Mouse (Mus musculus) brain, embryonic 14.5 days (tissue): ENCODE measurements around the gene Capn8. TPM values are rescaled to one million over a fixed set of nuclear protein-coding genes. Genes with fewer than 3 reads are reported as not detected.
A peak's percentile ranks its signal among the peaks of the same experiment; 100 is the strongest.

ENCODE experiments used
- DNase-seq: peaks from one replicate; pipeline ENCODE4 v3.0.0-alpha.2; 2011; ENCODE audit warnings: low read depth
- CTCF ChIP-seq: fragments of 200-500 bp; IDR thresholded peaks from 2 replicates; pipeline ENCODE4 v1.5.1; 2012; ENCODE audit warnings: inconsistent platforms, mild to moderate bottlenecking, moderate library complexity, borderline replicate concordance; ENCODE audit not compliant: insufficient read depth, insufficient read length; ENCODE audit errors: extremely low read depth
- POLR2A ChIP-seq: fragments of 200-500 bp; IDR thresholded peaks from 2 replicates; pipeline ENCODE4 v1.6.1; 2012; ENCODE audit warnings: mild to moderate bottlenecking, inconsistent platforms, borderline replicate concordance; ENCODE audit not compliant: poor library complexity, insufficient read depth, insufficient read length, severe bottlenecking; ENCODE audit errors: extremely low read depth
- polyA plus RNA-seq: library from polyadenylated mRNA; depleted of rRNA; stranded (reverse); fragments of >200 nt; gene quantifications from 2 replicates; pipeline ENCODE4 v1.2.3, GENCODE M21; 2012; rRNA removed

Gene Capn8
- 0.11 and 0.13 TPM in 2 replicates for polyA plus RNA-seq

DNA sequence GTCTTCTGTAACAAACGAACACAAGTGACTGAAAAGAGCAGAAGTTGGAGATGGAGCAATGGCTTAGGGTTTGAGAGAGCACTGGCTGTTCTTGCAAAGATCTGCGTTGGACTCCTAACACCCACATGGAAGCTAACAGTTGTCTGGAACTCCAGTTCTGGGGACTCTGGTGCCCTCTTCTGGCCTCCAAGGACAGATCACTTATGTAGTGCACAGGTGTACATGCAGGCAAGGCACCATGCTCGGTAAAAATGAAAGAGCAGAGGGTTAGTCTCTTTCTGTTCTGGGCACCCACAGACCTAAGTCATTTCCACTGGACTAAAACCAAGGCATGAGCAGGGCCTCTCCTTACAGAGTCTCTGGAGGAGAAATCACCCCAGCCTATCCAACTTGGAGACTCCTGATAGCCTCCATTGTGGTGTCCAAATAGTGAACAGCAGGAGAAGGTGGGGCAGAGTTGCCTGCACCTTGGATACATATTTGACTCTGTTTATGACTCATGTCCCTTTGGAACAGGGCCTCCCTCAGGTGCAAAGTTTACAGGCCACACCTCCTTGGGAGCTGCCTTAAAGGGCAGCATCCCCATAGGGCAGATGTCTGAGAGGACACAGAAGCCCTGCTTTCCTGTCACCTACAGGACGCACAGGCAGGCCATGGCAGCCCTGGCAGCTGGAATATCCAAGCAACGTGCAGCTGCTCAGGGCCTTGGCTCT lies at the start of gene Capn8:
Capn8 (plus strand) TSS at position 600 of the 713 bp plus-strand sequence.
- TF ChIP-seq POLR2A (no peak), CTCF (peak; percentile 44; the same call in 1 of the 2 replicates)

DNA sequence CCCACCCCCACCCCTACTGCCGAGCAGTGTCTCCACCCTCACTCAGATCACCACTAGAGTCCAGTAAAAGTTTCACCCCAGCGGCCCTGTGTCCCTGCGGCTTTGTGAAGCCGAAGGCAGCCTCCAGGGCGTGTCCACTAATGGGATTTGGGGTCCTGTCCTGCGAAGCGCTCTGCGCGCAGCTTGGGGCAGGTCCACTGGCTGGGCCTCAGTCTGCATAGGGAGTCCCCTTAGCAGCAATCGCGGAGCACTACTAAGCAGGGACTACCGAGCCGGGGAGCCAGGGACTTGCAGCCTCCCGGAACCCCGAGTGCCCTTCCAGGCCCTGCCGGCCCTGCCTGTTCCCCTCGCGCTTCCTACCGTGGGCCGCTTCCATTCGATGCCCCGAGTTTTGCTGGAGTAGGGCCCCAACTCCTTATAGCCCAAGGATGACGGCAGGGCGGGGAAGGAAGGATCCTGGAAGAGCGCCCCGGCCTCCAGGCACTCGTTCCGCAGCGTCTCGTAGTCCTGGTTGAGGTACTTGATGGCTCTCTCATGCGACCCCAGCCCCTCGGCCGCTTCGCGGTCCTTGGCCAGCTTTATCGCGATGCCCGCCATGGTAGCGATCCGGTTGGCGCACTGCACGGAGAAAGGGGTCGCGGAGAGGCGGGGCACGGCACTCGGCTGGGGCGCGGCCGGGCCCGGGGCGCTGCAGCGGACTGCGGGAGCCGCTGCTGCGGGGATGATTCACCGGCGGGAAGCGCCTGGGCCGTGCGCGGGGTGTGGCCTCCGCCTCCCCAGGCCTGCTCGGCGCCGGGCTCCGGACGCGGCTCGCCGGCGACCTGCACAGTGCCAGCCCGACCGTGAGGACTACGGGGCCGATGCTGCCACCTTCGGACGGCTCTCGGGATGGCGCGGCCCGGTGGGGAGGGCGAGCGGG lies 47.8 kb upstream of the Capn8 start, which contains the start of gene Capn2:
Capn2 (minus strand) TSS at position 851 of the 919 bp plus-strand sequence.
- DNase-seq: peak; percentile 86
- TF ChIP-seq POLR2A (peak; percentile 81), CTCF (peak; percentile 43)

More for the DNA sequence above, at the start of gene Capn8:
- DNase-seq: peak; percentile 33

DNA sequence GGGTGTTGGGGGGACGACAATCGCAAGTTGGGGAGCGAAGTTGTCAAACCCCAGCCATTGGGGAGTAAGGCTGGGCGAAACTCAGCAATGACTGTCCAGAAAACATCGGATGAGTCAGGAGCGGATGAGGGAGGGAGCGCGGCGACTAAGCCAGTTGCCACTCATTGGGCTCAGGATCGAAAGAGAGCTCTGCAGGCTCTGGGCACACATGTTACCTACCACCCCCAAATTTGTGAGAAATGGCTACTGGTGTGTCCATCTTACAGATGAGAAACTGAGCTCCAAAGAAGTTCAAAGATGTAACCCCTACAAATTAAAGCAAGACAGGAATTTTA lies 47.2 kb upstream of the Capn8 start:
- TF ChIP-seq CTCF (no peak), POLR2A (no peak)
- DNase-seq: no peak

DNA sequence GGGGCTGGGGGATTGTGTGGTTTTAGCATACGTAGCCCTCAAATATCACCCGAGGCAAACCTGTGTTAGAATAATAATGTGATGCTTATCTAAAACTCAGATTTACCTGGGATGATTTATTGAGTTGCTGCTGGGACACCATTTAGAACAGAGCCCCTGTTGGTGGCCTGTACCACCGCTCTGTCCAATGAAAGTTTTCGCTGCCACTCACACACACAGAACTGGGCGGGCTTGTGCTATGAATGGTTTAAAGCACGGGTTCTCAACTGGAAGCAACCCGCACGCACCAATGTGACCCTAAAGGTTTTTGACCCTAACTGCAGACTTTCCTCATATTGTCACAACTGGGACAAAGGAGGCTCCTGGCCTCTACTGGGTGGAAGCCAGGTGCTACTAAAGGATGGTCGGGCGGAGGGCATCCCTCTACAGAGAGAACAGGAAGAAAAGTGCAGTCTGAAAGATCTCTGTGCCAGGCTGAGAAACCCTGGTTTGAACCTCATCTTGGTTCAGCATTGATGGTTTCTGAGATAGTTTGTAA lies 46.6 kb upstream of the Capn8 start:
- TF ChIP-seq CTCF (no peak), POLR2A (no peak)
- DNase-seq: no peak

DNA sequence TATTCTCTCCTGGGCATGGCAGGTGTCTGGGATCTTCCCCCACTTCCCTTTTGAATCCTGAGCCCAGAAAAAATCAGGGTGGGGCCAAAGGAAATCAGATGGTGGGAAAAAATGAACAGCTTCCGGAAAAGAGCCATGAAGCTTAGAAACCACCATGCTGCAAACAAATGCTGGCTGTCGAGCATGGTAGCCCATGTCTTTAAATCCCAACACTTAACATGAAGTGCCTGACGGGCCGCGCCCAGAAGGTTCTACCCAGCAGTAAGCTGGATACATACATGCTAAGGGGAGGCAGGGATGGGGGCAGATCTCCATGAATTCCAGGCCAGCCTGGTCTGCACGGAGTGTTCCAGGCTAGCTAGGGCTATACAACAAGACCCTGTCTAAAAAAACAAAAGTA lies 46.0 kb upstream of the Capn8 start:
- TF ChIP-seq CTCF (no peak), POLR2A (no peak)
- no peak for DNase-seq

DNA sequence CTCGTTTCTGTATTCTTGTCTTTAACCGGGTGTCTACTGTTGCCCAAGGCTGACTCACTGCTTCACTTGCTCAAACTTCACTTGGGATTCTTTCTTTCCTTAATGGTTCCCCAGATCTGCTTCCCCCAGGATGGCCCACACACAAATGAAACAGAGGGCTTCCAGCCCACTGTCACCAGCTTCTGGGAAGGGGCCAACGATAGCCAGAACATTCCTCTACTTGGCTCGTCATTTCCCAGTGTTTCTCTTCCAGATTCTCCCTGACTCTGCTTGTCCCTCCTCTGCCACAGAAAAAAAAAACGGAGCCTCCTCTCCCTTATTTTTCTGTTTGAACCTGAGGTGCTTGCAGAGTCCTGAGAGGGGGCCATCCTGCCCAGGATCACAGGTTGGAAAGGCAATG lies 45.5 kb upstream of the Capn8 start:
- no peak for DNase-seq
- no peak for TF ChIP-seq POLR2A
- TF ChIP-seq CTCF: no peak

DNA sequence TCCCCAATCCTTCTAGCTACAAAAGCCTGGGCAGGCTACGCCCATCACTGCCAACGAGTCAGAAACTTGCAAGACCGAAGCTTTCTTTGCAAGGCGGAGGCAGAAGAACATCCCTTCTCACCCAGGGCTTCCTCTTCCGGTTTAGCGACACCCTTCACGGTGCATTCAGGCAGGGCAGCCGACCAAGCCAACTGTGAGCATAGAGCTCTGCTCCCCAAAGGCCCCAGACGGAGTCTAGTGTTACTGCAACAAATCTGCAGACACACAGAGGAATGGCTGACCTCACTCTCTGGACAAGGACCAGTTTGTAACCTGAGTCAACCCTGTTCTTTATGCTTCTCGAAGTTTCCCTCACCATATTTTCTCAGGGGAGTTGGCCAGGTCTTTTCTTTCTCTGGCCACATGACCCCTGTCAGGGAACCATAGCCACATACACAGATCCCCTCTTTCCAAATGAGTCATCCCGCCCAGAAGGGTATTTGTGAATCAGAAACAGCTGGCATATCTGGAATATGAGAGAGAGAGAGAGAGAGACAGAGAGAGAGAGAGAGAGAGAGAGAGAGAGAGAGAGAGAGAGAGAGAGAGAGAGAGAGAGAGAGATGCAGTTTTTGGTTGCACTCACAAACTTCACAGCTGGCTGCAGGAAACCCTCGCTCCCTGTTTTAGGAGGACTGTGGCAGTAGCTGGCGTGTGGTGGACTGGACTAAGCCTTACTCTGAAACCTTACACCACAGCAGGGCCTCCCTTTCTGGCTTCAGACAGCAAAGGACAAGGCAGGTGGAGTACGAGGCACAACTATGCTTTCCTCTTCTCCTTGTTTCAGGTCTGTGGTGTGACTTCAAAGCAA lies 44.5 kb upstream of the Capn8 start:
- peak; percentile 46 for DNase-seq
- TF ChIP-seq CTCF: no peak
- TF ChIP-seq POLR2A: no peak

DNA sequence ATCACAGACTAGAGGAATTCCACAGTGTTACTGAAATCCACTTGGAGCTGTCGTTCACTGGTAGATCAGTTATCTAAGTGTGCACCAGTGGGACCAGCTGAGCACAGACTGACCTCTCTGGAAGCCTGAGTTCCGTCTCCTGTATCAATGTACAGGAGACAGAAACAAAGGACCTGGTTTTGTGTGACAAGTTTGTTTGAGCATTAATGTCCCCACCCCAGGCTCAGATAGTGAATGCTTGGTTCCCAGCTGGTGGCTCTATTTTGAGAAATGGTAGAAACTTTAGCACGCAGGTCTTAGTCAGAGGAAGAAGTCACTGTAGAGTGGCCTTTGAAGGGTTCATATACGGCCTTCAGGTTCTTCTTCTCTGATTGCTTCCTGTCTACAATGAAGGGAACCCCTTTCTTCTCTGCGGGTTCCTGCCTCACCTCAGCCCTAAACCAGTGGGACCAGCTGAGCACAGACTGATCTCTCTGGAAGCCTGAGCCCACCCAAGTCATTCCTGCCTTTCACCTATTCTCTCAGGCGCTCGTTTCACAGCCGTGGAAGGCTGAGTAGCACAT lies 43.8 kb upstream of the Capn8 start:
- TF ChIP-seq CTCF (no peak), POLR2A (no peak)

DNA sequence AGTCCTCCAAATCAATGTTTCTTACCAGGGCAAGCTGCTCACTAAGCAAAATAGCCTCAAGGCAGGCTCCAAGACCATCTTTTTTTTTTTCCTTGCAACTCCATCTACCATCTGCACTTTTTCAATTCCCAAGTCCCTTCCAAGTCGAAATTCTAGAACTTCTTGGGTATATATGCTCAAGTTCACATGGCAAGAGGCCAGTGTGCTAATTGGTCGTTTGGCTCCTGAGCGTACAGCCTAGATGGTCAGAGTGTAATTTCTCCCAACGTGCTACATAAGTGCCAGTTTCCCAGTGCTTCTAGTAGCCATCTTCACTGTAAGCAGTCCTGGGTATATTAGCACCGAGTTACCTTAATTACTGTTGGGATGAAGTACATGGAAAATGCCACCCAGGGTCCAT lies 41.8 kb upstream of the Capn8 start:
- DNase-seq: no peak
- TF ChIP-seq CTCF: no peak
- no peak for TF ChIP-seq POLR2A

More for the DNA sequence above, 43.8 kb upstream of the Capn8 start:
- no peak for DNase-seq

DNA sequence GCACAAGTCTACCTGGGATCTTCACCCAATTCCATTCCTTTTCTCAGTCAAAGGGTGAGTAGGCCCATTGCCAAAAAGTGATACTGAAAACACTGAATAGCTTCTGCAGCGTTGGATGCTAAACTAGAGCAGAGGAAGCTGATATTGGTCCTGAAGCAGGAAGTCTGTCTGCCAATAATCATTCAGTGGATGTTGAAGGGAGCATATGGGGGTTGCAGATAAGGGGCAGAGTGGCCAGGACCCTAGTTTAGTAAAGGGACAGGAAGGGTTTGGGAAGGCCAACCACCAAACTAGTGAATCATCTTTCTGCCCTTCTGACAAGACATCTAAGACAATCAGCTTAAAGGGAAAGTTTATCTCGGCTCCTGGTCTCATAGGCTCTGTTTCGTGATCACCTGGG lies 41.1 kb upstream of the Capn8 start:
- TF ChIP-seq POLR2A (no peak), CTCF (no peak)
- DNase-seq: no peak
